Comparison of ENCODE assay signal across 13 mouse cellular contexts in the genomic region with DNA sequence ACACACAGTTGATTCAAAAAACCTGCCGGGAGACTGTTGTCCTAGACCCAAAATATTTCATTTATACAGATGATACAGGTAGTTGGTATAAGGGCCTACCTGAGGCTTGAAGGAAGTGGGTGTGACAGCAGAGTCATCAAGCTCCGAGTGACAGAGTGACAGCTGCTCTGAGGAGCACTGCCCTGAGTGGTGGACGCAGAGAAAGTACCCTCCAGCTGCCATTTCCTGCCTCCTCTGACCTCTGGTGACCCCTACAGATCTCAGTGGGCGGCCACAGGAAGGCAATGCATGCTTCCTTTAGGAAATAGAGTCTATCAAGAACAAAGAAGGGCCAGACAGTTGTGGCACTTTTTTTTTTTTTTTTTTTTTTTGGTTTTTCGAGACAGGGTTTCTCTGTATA. TPM values are rescaled to one million over a fixed set of nuclear protein-coding genes. Genes with fewer than 3 reads are reported as not detected.
DNase-seq lines count a peak whose midpoint lies in the region; ATAC-seq and TF ChIP-seq lines count a peak whose summit lies in the region.
"Had no signal": no experiment of that assay in that cellular context is flagged by ENCODE, and none has a peak within 500 bp of the region (broad histone marks: within the 10 kb centered on the region; RNA-seq: fewer than 3 reads in every experiment).

No protein-coding gene starts in this region.

- no peak for TF ChIP-seq CTCF in forebrain, postnatal 0 days (IDR thresholded peaks at IDR 0.05; ENCODE audit: low read depth)

- no peaks in the 10 kb centered on the region for H3K36me3 ChIP-seq in forebrain, embryonic 11.5 days (ENCODE audit: control insufficient read depth, insufficient read depth, low read length)
- no peaks in the 10 kb centered on the region for H3K36me3 ChIP-seq in forebrain, postnatal 0 days (ENCODE audit: insufficient read depth)
- no peaks in the 10 kb centered on the region for H3K36me3 ChIP-seq in hindbrain, embryonic 11.5 days (ENCODE audit: control insufficient read depth, insufficient read depth, low read length)
- H3K36me3 ChIP-seq in forebrain, embryonic 12.5 days (replicated peaks) = no peaks in the 10 kb centered on the region
- H3K36me3 ChIP-seq: midbrain, embryonic 12.5 days; neural tube, embryonic 13.5 days had no signal

- H3K9me3 ChIP-seq in forebrain, embryonic 11.5 days (ENCODE audit: control insufficient read depth, low read length) = no peaks in the 10 kb centered on the region
- no peaks in the 10 kb centered on the region for H3K9me3 ChIP-seq in forebrain, postnatal 0 days (ENCODE audit: low read length)
- no peaks in the 10 kb centered on the region for H3K9me3 ChIP-seq in hindbrain, embryonic 11.5 days (ENCODE audit: control insufficient read depth, low read length)
- H3K9me3 ChIP-seq in forebrain, embryonic 12.5 days = no peaks in the 10 kb centered on the region
- H3K9me3 ChIP-seq: midbrain, embryonic 12.5 days; neural tube, embryonic 13.5 days had no signal

- no peak overlapping the region for H3K4me3 ChIP-seq in forebrain, embryonic 11.5 days (ENCODE audit: low read depth, low read length)
- H3K4me3 ChIP-seq in forebrain, postnatal 0 days (ENCODE audit: low read depth, low read length) = no peak overlapping the region
- H3K4me3 ChIP-seq in hindbrain, embryonic 11.5 days (ENCODE audit: low read depth, low read length) = no peak overlapping the region
- no peak overlapping the region for H3K4me3 ChIP-seq in forebrain, embryonic 12.5 days (replicated peaks)
- H3K4me3 ChIP-seq: midbrain, embryonic 12.5 days; neural tube, embryonic 13.5 days had no signal

- WGBS in forebrain, embryonic 11.5 days = 64% methylated on average over 4 of the region's 5 CpGs
- 63% methylated on average over 4 of the region's 5 CpGs for WGBS in forebrain, postnatal 0 days
- 50% methylated on average over 4 of the region's 5 CpGs for WGBS in hindbrain, embryonic 11.5 days
- WGBS in forebrain, embryonic 12.5 days = 60% methylated on average over 4 of the region's 5 CpGs

- ATAC-seq in forebrain, embryonic 11.5 days (replicated peaks; ENCODE audit: low FRiP score) = no peak
- ATAC-seq in forebrain, postnatal 0 days = no peak
- ATAC-seq in hindbrain, embryonic 11.5 days (ENCODE audit: low FRiP score) = no peak
- no peak for ATAC-seq in forebrain, embryonic 12.5 days (ENCODE audit: low FRiP score)

- peak; percentile 41 for DNase-seq in forebrain, embryonic 11.5 days (ENCODE audit: low spot score)
- no peak for DNase-seq in forebrain, postnatal 0 days
- peak; percentile 4 for DNase-seq in ovary, postnatal 36 days (ENCODE audit: low spot score)
- DNase-seq in ovary, postnatal 14 days (ENCODE audit: low spot score) = no peak
- DNase-seq in embryo, embryonic 11 days = peak; percentile 31
- DNase-seq in lung, postnatal 10 days = peak; percentile 63
- DNase-seq in hindbrain, embryonic 11.5 days (ENCODE audit: low spot score) = no peak
- DNase-seq: cerebellum, postnatal 14 days had no signal

- no peaks in the 10 kb centered on the region for H3K27me3 ChIP-seq in forebrain, embryonic 11.5 days (ENCODE audit: control insufficient read depth, insufficient read depth, low read length)
- H3K27me3 ChIP-seq in forebrain, postnatal 0 days (ENCODE audit: insufficient read depth, low read length) = no peaks in the 10 kb centered on the region
- no peaks in the 10 kb centered on the region for H3K27me3 ChIP-seq in hindbrain, embryonic 11.5 days (ENCODE audit: control insufficient read depth, insufficient read depth, low read length)
- H3K27me3 ChIP-seq in forebrain, embryonic 12.5 days = no peaks in the 10 kb centered on the region
- H3K27me3 ChIP-seq: midbrain, embryonic 12.5 days; neural tube, embryonic 13.5 days had no signal

- no peak overlapping the region for H3K27ac ChIP-seq in forebrain, embryonic 11.5 days (ENCODE audit: low read depth, low read length)
- H3K27ac ChIP-seq in forebrain, postnatal 0 days (ENCODE audit: low read depth, low read length) = no peak overlapping the region
- no peak overlapping the region for H3K27ac ChIP-seq in hindbrain, embryonic 11.5 days (ENCODE audit: low read depth, low read length)
- H3K27ac ChIP-seq in forebrain, embryonic 12.5 days = no peak overlapping the region
- H3K27ac ChIP-seq: liver, embryonic 14.5 days; midbrain, embryonic 12.5 days; neural tube, embryonic 13.5 days had no signal

- no peak overlapping the region for H3K9ac ChIP-seq in forebrain, embryonic 11.5 days (ENCODE audit: low read length)
- H3K9ac ChIP-seq in forebrain, postnatal 0 days = no peak overlapping the region
- H3K9ac ChIP-seq in hindbrain, embryonic 11.5 days (ENCODE audit: low read depth, low read length) = no peak overlapping the region
- H3K9ac ChIP-seq in forebrain, embryonic 12.5 days = no peak overlapping the region
- H3K9ac ChIP-seq: liver, embryonic 14.5 days; midbrain, embryonic 12.5 days; neural tube, embryonic 13.5 days had no signal

- no peak overlapping the region for H3K4me2 ChIP-seq in forebrain, embryonic 11.5 days (ENCODE audit: low read depth, low read length, severe bottlenecking)
- no peak overlapping the region for H3K4me2 ChIP-seq in forebrain, postnatal 0 days (ENCODE audit: low read depth)
- H3K4me2 ChIP-seq in hindbrain, embryonic 11.5 days (replicated peaks; ENCODE audit: low read depth, low read length) = no peak overlapping the region
- no peak overlapping the region for H3K4me2 ChIP-seq in forebrain, embryonic 12.5 days
- H3K4me2 ChIP-seq: midbrain, embryonic 12.5 days; neural tube, embryonic 13.5 days had no signal

- H3K4me1 ChIP-seq in forebrain, embryonic 11.5 days (replicated peaks; ENCODE audit: control insufficient read depth, insufficient read depth, low read length) = no peaks in the 10 kb centered on the region
- H3K4me1 ChIP-seq in forebrain, postnatal 0 days (ENCODE audit: insufficient read depth) = no peaks in the 10 kb centered on the region
- no peaks in the 10 kb centered on the region for H3K4me1 ChIP-seq in hindbrain, embryonic 11.5 days (replicated peaks; ENCODE audit: control insufficient read depth, insufficient read depth, low read length)
- no peaks in the 10 kb centered on the region for H3K4me1 ChIP-seq in forebrain, embryonic 12.5 days
- H3K4me1 ChIP-seq: midbrain, embryonic 12.5 days; neural tube, embryonic 13.5 days had no signal

RNA-seq across cellular contexts. Expression of a gene that starts 25.4 kb away (rescaled TPM):
- polyA plus RNA-seq in forebrain, embryonic 11.5 days (2014; fragmentation: Nextera tagmentation; extraction: Ambion mirVana) = 8.1 and 9.2 TPM in 2 replicates
- 2.5 and 4.0 TPM in 2 replicates for total RNA-seq in forebrain, postnatal 0 days (2014; rRNA removed)
- 2.5 and 2.8 TPM in 2 replicates for polyA plus RNA-seq in forebrain, postnatal 0 days (2015; fragmentation: Nextera tagmentation; extraction: Ambion mirVana)
- 7.4 and 10.5 TPM in 2 replicates for polyA plus RNA-seq in hindbrain, embryonic 11.5 days (2014; fragmentation: Nextera tagmentation; extraction: Ambion mirVana)
- polyA plus RNA-seq in forebrain, embryonic 12.5 days (2016; fragmentation: Nextera tagmentation; extraction: Ambion mirVana) = 4.8 and 6.0 TPM in 2 replicates
- total RNA-seq: hematopoietic stem cell, adult 5-6 weeks had no signal

Comparison
In these comparisons a context has a peak if more than half of its experiments do, and no peak if none do; other contexts are left out.
1. DNase-seq: peak in forebrain, embryonic 11.5 days (single experiment), ovary, postnatal 36 days (single experiment), embryo, embryonic 11 days (single experiment) and lung, postnatal 10 days (single experiment); none in forebrain, postnatal 0 days (single experiment), ovary, postnatal 14 days (single experiment) and hindbrain, embryonic 11.5 days (single experiment).